Mouse (Mus musculus) right cerebral cortex, postnatal 25 days (tissue): ENCODE results near the gene Minpp1.
"Not testable (repeated sequence)": the region's sequence is repeated elsewhere in the genome, so short reads cannot be mapped to it uniquely, and the experiment has no call there.

Experiments
- DNase-seq: peaks from one replicate; pipeline ENCODE4 v3.0.0; 2022

Gene Minpp1

GRCm38 (mm10) chr19:32485681-32486105 is at the start of gene Minpp1:
Gene Minpp1 (plus strand): TSS chr19:32485769.
- peak; percentile 90 for DNase-seq

GRCm38 (mm10) chr19:32439356-32439755 is 46.2 kb upstream of the Minpp1 start:
- DNase-seq: no peak

GRCm38 (mm10) chr19:32441568-32441967 is 44.0 kb upstream of the Minpp1 start:
- no peak for DNase-seq

- no peak for DNase-seq
Measured at GRCm38 (mm10) chr19:32448931-32449330, 36.6 kb upstream of the Minpp1 start.

GRCm38 (mm10) chr19:32452231-32452630 is 33.3 kb upstream of the Minpp1 start:
- peak; percentile 14 for DNase-seq

GRCm38 (mm10) chr19:32456744-32457143 is 28.8 kb upstream of the Minpp1 start:
- no peak for DNase-seq

GRCm38 (mm10) chr19:32457631-32458030 is 27.9 kb upstream of the Minpp1 start:
- DNase-seq: not testable (repeated sequence)

- no peak for DNase-seq
Measured at GRCm38 (mm10) chr19:32463037-32463436, 22.5 kb upstream of the Minpp1 start.

GRCm38 (mm10) chr19:32465228-32465627 is 20.3 kb upstream of the Minpp1 start:
- DNase-seq: no peak

- DNase-seq: no peak
Measured at GRCm38 (mm10) chr19:32466478-32466877, 19.1 kb upstream of the Minpp1 start, which contains the start of gene Rpl9-ps6. Gene Rpl9-ps6 (minus strand): TSS chr19:32466578.

- DNase-seq: no peak
Measured at GRCm38 (mm10) chr19:32467325-32467724, 18.2 kb upstream of the Minpp1 start.

- DNase-seq: no peak
Measured at GRCm38 (mm10) chr19:32470059-32470497, 15.5 kb upstream of the Minpp1 start.

- no peak for DNase-seq
Measured at GRCm38 (mm10) chr19:32470570-32471263, 14.9 kb upstream of the Minpp1 start.

- DNase-seq: no peak
Measured at GRCm38 (mm10) chr19:32476016-32476711, 9.4 kb upstream of the Minpp1 start.

- DNase-seq: no peak
Measured at GRCm38 (mm10) chr19:32476712-32477052, 8.9 kb upstream of the Minpp1 start.

- no peak for DNase-seq
Measured at GRCm38 (mm10) chr19:32480255-32480654, 5.3 kb upstream of the Minpp1 start.

GRCm38 (mm10) chr19:32480791-32481442 is 4.7 kb upstream of the Minpp1 start:
- DNase-seq: no peak

- no peak for DNase-seq
Measured at GRCm38 (mm10) chr19:32481511-32481910, 4.1 kb upstream of the Minpp1 start.

- DNase-seq: no peak
Measured at GRCm38 (mm10) chr19:32484941-32485660, 468 bp upstream of the Minpp1 start.

- peak; percentile 69 for DNase-seq
Measured at GRCm38 (mm10) chr19:32486106-32486724, 646 bp downstream of the Minpp1 start.

GRCm38 (mm10) chr19:32487595-32488255 is 2.2 kb downstream of the Minpp1 start:
- DNase-seq: no peak
